Mouse (Mus musculus) liver, embryonic 14.5 days (tissue): ENCODE measurements around the gene Olfr418.
"Not testable (repeated sequence)": the region's sequence is repeated elsewhere in the genome, so short reads cannot be mapped to it uniquely, and the experiment has no call there.

Experiments
- CTCF ChIP-seq: IDR thresholded peaks from 2 replicates; pipeline ENCODE4 v1.5.1; 2016; ENCODE audit warnings: antibody characterized with exemption, low read depth, control low read depth
- EP300 ChIP-seq: IDR thresholded peaks from 2 replicates; pipeline ENCODE4 v1.6.1; 2016; ENCODE audit warnings: antibody characterized with exemption, low read depth

DNA sequence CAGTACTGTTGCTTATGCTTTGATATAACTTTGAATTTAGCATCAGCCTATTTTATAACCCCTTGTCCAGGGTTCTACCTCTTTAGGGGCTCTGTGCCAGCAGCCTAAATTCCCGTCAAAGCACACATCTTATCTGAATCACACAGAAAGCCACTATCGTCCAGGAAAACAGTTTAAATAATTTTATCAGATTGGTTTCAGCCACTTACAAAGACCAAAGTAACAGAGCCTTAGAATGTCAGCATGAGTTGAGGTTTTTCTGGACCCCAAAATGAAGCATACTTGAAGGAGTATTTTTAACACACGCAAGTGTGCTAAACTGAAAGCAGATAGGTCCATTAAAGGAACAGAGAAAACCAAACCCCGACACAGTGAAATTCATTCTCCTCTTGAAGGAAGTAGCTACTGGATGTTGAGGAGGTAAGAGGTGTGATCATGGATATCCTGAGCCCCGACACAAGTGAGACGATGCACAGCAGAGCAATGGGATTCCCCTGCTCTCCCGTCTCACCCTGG, 47.8 kb downstream of the Olfr418 start:
- not testable (repeated sequence) for TF ChIP-seq EP300, CTCF
